Mouse (Mus musculus): ENCODE measurements around the gene Cenpo.

GRCm38 (mm10) chr12:4267765-4268164 lies 33.7 kb upstream of the Cenpo start:
- no peak for TF ChIP-seq CTCF (IDR thresholded peaks at IDR 0.05; ENCODE audit: extremely low read depth, insufficient read depth, low read length)
- TF ChIP-seq POLR2A (IDR thresholded peaks at IDR 0.05; ENCODE audit: extremely low read depth, insufficient read depth, low read length): no peak
